Mouse (Mus musculus): ENCODE data around the gene Dhx8.

DNA sequence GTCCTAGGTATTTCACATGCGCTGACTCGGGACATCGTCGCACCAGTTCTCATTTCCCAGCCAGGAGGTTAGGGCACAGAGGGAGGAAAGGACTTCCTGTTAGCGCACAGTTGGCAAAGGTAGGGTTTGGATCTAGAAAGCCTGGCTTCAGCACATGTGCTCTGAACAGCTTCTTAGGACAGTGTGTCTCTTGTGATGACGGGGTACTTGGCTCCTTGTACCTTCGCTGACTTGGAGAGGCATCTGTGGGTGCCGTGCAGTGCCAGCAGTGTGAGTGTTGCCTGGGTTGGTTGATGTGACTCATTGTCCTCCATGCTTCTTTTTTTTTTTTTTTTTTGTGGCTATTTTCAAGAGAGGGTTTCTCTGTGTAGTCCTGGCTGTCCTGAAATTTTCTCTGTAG lies 23.9 kb downstream of the Dhx8 start:
- TF ChIP-seq GATA1 (IDR thresholded peaks at IDR 0.05; ENCODE audit: borderline replicate concordance, low read length) (no peak), FLI1 (IDR thresholded peaks at IDR 0.05; ENCODE audit: low read length) (no peak)

Measured in megakaryocyte, embryonic 14.5 days (primary cell).